Mouse (Mus musculus) CH12.LX (cell line): ENCODE results near the gene Ubxn6.

ENCODE experiments used
- CTCF ChIP-seq, 2 experiments: IDR thresholded peaks in 1 of 2; conservative IDR thresholded peaks in 1 of 2; 2 replicates each; pipeline ENCODE4 v1.5.1; 2011 to 2012; ENCODE audit warnings: low read depth in 2 of 2, low read length in 2 of 2, improper control_type of control experiment in 1 of 2, inconsistent platforms in 1 of 2, mild to moderate bottlenecking in 1 of 2, moderate library complexity in 1 of 2
- E2F4 ChIP-seq: IDR thresholded peaks from 2 replicates; pipeline ENCODE4 v1.6.1; 2011; ENCODE audit warnings: low read depth, low read length, improper control_type of control experiment; ENCODE audit not compliant: insufficient replicate concordance
- EP300 ChIP-seq: IDR thresholded peaks from 2 replicates; pipeline ENCODE4 v1.6.1; 2011; ENCODE audit warnings: low read length, improper control_type of control experiment
- MAFK ChIP-seq: IDR thresholded peaks from 2 replicates; pipeline ENCODE4 v1.6.1; 2011; ENCODE audit warnings: low read length, improper control_type of control experiment; ENCODE audit not compliant: insufficient replicate concordance
- MEF2A ChIP-seq: IDR thresholded peaks from 2 replicates; pipeline ENCODE4 v1.6.1; 2014; ENCODE audit warnings: low read depth, mild to moderate bottlenecking, inconsistent platforms, low read length, improper control_type of control experiment, borderline replicate concordance
- POLR2A ChIP-seq: IDR thresholded peaks from 2 replicates; pipeline ENCODE4 v1.6.1; 2011; ENCODE audit warnings: low read depth, mild to moderate bottlenecking, improper control_type of control experiment, low read length
- TCF12 ChIP-seq: IDR thresholded peaks from 2 replicates; pipeline ENCODE4 v1.6.1; 2014; ENCODE audit warnings: low read depth, mild to moderate bottlenecking, inconsistent platforms, low read length, improper control_type of control experiment
- ZNF384 ChIP-seq: IDR thresholded peaks from 2 replicates; pipeline ENCODE4 v1.6.1; 2012; ENCODE audit warnings: low read depth, low read length, improper control_type of control experiment, inconsistent platforms

GRCm38 (mm10) chr17:56057381-56058120 is 17.3 kb downstream of the Ubxn6 start:
- TF ChIP-seq CTCF (conservative IDR thresholded peaks at IDR 0.05 in 1 of 2, IDR thresholded peaks at IDR 0.05 in 1 of 2; ENCODE audit: low read depth in 2 of 2, low read length in 2 of 2) (no peak), EP300 (no peak), POLR2A (no peak), MEF2A (no peak), ZNF384 (no peak), E2F4 (no peak), TCF12 (no peak), MAFK (no peak)
